Mouse (Mus musculus) thymus, postnatal 0 days (tissue): ENCODE results near the gene Cdr2. TPM values are rescaled to one million over a fixed set of nuclear protein-coding genes. Genes with fewer than 3 reads are reported as not detected.
"Not testable (repeated sequence)": the region's sequence is repeated elsewhere in the genome, so short reads cannot be mapped to it uniquely, and the experiment has no call there.

Source experiments
- DNase-seq: peaks from one replicate; pipeline ENCODE4 v3.0.0-alpha.2; 2015; ENCODE audit warnings: low spot score
- polyA plus RNA-seq: library from polyadenylated mRNA; unstranded; fragments of >200 nt; fragmentation: Nextera tagmentation; extraction: Ambion mirVana; gene quantifications from 2 replicates; pipeline ENCODE4 v1.2.1, GENCODE M21; 2015

Gene Cdr2
- polyA plus RNA-seq, 1 experiment from 2014 or later, result 2.9 TPM

DNA sequence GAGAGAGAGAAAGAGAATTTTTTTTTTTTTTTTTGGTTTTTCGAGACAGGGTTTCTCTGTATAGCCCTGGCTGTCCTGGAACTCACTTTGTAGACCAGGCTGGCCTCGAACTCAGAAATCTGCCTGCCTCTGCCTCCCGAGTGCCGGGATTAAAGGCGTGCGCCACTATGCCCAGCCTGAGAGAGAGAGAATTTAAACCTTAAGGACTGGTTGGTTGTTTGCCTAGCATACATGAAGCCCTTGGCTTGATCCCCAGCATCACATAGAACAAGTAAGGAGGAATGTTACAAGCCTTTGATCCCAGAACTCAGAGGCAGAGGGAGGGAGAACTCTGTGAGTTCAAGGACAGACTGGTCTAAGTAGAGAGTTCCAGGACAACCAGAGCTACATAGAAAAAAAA, 70.8 kb downstream of the Cdr2 start:
- not testable (repeated sequence) for DNase-seq

GRCm38 (mm10) chr7:120910172-120910571, 71.9 kb downstream of the Cdr2 start:
- DNase-seq, result not testable (repeated sequence)

Other genes with a start within 250 kb of the Cdr2 start
- 0.27 and 0.31 TPM in 2 replicates for gene Vwa3a, start 243.0 kb downstream of the Cdr2 start, polyA plus RNA-seq
- not detected in 2 replicates for gene Gm5737, start 169.9 kb downstream of the Cdr2 start, polyA plus RNA-seq
- 28.2 and 30.5 TPM in 2 replicates for gene Eef2k, start 139.5 kb downstream of the Cdr2 start, polyA plus RNA-seq
- gene Polr3e, start 64.6 kb downstream of the Cdr2 start, polyA plus RNA-seq, result 26.4 and 27.1 TPM in 2 replicates
- gene Mfsd13b, start 197 bp upstream of the Cdr2 start, polyA plus RNA-seq, result 0.12 and 0.49 TPM in 2 replicates
- gene Mettl9, start 52.1 kb upstream of the Cdr2 start, polyA plus RNA-seq, result 86.3 and 93.3 TPM in 2 replicates
- gene Igsf6, start 92.3 kb upstream of the Cdr2 start, polyA plus RNA-seq, result 2.5 and 2.9 TPM in 2 replicates
- 0.18 and 0.48 TPM in 2 replicates for gene Otoa, start 99.3 kb upstream of the Cdr2 start, polyA plus RNA-seq